Mouse (Mus musculus) neural tube, embryonic 15.5 days (tissue): Measurements from ENCODE around the gene Il1rapl2. TPM values are rescaled to one million over a fixed set of nuclear protein-coding genes. Genes with fewer than 3 reads are reported as not detected.

Source experiments
- ATAC-seq: fragments of 200-750 bp; cut with Nextera tagmentation; 2 replicates; pipeline ENCODE4 v1.8.0; 2017; ENCODE audit warnings: mild to moderate bottlenecking, moderate TSS enrichment, moderate library complexity; ENCODE audit not compliant: low FRiP score
- H3K27ac ChIP-seq: fragments of 300-500 bp; sonication (generic); replicated peaks from 2 replicates; pipeline ENCODE4 v1.5.1; 2015; ENCODE audit warnings: mild to moderate bottlenecking, inconsistent platforms
- H3K27me3 ChIP-seq: fragments of 300-500 bp; sonication (generic); replicated peaks from 2 replicates; pipeline ENCODE4 v1.6.1; 2015; ENCODE audit warnings: inconsistent platforms
- H3K36me3 ChIP-seq: fragments of 300-500 bp; sonication (generic); 2 replicates; pipeline ENCODE4 v1.6.1; 2015; ENCODE audit warnings: inconsistent platforms
- H3K4me1 ChIP-seq: fragments of 300-500 bp; sonication (generic); 2 replicates; pipeline ENCODE4 v1.6.1; 2015; ENCODE audit warnings: inconsistent platforms
- H3K4me2 ChIP-seq: fragments of 300-500 bp; sonication (generic); 2 replicates; pipeline ENCODE4 v1.6.1; 2015; ENCODE audit warnings: inconsistent platforms, mild to moderate bottlenecking, moderate library complexity
- H3K4me3 ChIP-seq: fragments of 300-500 bp; sonication (generic); replicated peaks from 2 replicates; pipeline ENCODE4 v1.5.1; 2015; ENCODE audit warnings: mild to moderate bottlenecking, inconsistent platforms
- H3K9ac ChIP-seq: fragments of 300-500 bp; sonication (generic); replicated peaks from 2 replicates; pipeline ENCODE4 v1.6.1; 2015; ENCODE audit warnings: mild to moderate bottlenecking, inconsistent platforms
- H3K9me3 ChIP-seq: fragments of 300-500 bp; sonication (generic); replicated peaks from 2 replicates; pipeline ENCODE4 v1.6.1; 2016; ENCODE audit warnings: inconsistent platforms
- WGBS: fragments of 180-500 bp; shearing (Covaris S2); methylation state at CpG from one replicate; pipeline ENCODE4 v1.1.7; 2015; ENCODE audit warnings: mixed read lengths; 5-methylcytosine and 5-hydroxymethylcytosine counted together
- polyA plus RNA-seq: library from polyadenylated mRNA; unstranded; fragments of >200 nt; fragmentation: Nextera tagmentation; extraction: Ambion mirVana; gene quantifications from 2 replicates; pipeline ENCODE4 v1.2.1, GENCODE M21; 2015

Il1rapl2 gene
- polyA plus RNA-seq, 1 experiment from 2014 or later = 3.7 TPM

DNA sequence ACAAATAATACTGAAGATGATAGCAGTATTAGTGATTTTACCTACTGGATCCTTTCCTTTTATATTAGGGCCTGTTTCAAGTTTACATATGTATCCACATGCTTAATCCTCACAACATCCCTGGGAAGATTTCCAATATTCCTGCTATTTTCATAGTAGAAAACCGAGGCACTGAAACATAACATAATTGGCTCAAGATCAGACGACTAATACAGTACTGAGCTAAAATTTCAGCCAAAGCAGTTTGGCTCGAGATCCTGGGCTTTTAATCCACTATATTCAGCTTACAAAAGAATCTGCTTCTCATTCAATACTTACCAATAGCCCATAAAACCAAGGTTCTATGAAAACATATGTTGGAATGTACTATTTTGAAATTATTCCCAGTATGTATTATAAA is 239.1 kb downstream of the Il1rapl2 start:
- Histone ChIP-seq H3K9ac (no peak overlapping the region), H3K9me3 (no peaks in the 10 kb centered on the region), H3K4me1 (no peaks in the 10 kb centered on the region), H3K27me3 (no peaks in the 10 kb centered on the region), H3K4me3 (no peak overlapping the region), H3K36me3 (no peaks in the 10 kb centered on the region), H3K4me2 (no peak overlapping the region), H3K27ac (no peak overlapping the region)
- WGBS = 67% methylated on average over 3 of the region's 3 CpGs
- ATAC-seq = no peak

DNA sequence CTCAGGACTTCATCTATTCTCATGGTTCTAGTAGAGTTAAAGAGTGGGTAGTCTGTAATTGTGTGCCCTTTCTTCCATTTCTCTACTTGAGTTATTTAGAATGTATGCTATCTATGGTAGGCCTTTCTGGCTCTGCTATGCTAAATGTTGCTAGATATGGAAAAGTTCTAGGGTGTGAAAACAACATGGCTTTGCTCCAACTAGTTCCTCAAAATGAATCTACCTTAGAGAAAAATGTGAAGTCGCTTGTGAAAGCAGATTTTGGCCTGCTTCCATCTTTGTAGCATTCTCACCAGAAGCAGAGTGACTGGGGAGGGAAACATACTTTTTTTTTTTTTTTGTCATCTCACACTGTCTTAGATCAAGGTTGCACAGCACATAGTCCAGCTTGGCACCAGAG is 241.7 kb downstream of the Il1rapl2 start:
- Histone ChIP-seq H3K27me3 (no peaks in the 10 kb centered on the region), H3K4me3 (no peak overlapping the region), H3K27ac (no peak overlapping the region), H3K9ac (no peak overlapping the region), H3K9me3 (no peaks in the 10 kb centered on the region), H3K4me2 (no peak overlapping the region), H3K36me3 (no peaks in the 10 kb centered on the region), H3K4me1 (no peaks in the 10 kb centered on the region)
- 67% methylated on average over 1 of the region's 1 CpGs for WGBS
- no peak for ATAC-seq

GRCm38 (mm10) chrX:137848936-137849335 is 278.5 kb downstream of the Il1rapl2 start:
- H3K36me3 ChIP-seq = no peaks in the 10 kb centered on the region
- no peaks in the 10 kb centered on the region for H3K9me3 ChIP-seq
- no peak overlapping the region for H3K27ac ChIP-seq
- 69% methylated on average over 3 of the region's 3 CpGs for WGBS
- H3K9ac ChIP-seq = no peak overlapping the region
- H3K4me1 ChIP-seq = no peaks in the 10 kb centered on the region
- no peaks in the 10 kb centered on the region for H3K27me3 ChIP-seq
- ATAC-seq = no peak
- H3K4me2 ChIP-seq = no peak overlapping the region
- H3K4me3 ChIP-seq = no peak overlapping the region

GRCm38 (mm10) chrX:137923490-137923889 is 353.1 kb downstream of the Il1rapl2 start:
- no peaks in the 10 kb centered on the region for H3K27me3 ChIP-seq
- H3K9me3 ChIP-seq = no peaks in the 10 kb centered on the region
- no peak overlapping the region for H3K4me2 ChIP-seq
- no peak overlapping the region for H3K4me3 ChIP-seq
- H3K36me3 ChIP-seq = no peaks in the 10 kb centered on the region
- H3K27ac ChIP-seq = no peak overlapping the region
- ATAC-seq = no peak
- no peaks in the 10 kb centered on the region for H3K4me1 ChIP-seq
- no peak overlapping the region for H3K9ac ChIP-seq

- H3K4me2 ChIP-seq = no peak overlapping the region
- ATAC-seq = no peak
- H3K9me3 ChIP-seq = no peaks in the 10 kb centered on the region
- H3K4me3 ChIP-seq = no peak overlapping the region
- no peak overlapping the region for H3K9ac ChIP-seq
- WGBS = 81% methylated on average over 2 of the region's 2 CpGs
- no peak overlapping the region for H3K27ac ChIP-seq
- no peaks in the 10 kb centered on the region for H3K27me3 ChIP-seq
- no peaks in the 10 kb centered on the region for H3K36me3 ChIP-seq
- no peaks in the 10 kb centered on the region for H3K4me1 ChIP-seq
Measured at GRCm38 (mm10) chrX:137926835-137927234, 356.4 kb downstream of the Il1rapl2 start.

DNA sequence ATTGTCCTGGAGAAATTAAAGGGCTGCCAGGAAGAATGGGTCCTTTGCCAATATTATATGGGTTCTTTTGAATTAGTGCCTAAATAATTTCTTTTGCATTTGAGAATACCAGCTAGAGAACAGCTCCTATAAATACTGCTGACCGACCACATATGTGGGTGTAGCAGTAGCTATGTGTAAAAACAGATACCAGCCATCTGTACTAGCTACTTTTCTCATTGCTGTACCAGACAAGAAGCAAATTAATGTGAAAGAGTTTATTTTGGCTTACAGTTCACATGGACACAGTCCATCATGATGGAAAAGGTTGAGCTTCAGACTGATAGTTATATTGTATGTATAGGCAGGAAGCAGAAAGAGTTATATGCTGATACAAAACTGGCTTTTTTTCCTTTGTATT is 377.3 kb downstream of the Il1rapl2 start:
- Histone ChIP-seq H3K27me3 (no peaks in the 10 kb centered on the region), H3K4me2 (no peak overlapping the region), H3K4me1 (no peaks in the 10 kb centered on the region), H3K4me3 (no peak overlapping the region), H3K9me3 (no peaks in the 10 kb centered on the region), H3K9ac (no peak overlapping the region), H3K27ac (no peak overlapping the region), H3K36me3 (no peaks in the 10 kb centered on the region)
- 79% methylated on average over 1 of the region's 1 CpGs for WGBS
- ATAC-seq = no peak

DNA sequence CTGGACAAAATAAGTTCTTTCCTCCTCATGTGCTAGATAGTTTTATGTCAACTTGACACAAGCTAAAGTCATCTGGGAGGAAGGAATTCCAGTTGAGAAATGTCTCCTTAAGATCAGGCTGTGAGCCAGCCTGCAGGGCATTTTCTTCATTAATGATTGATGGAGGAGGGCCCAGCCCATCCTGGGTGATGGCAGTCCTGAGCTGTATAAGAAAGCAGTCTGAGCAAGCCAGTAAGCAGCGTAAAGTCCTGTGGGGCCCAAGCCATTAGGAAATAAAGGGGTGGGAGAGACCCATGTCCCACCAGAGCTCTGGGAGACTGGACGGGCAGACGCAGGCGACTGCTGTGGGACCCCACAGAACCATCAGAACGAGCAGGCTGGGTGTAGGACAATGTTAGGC is 400.9 kb downstream of the Il1rapl2 start:
- Histone ChIP-seq H3K9me3 (no peaks in the 10 kb centered on the region), H3K27ac (no peak overlapping the region), H3K36me3 (no peaks in the 10 kb centered on the region), H3K4me3 (no peak overlapping the region), H3K4me2 (no peak overlapping the region), H3K4me1 (no peaks in the 10 kb centered on the region), H3K9ac (no peak overlapping the region), H3K27me3 (no peaks in the 10 kb centered on the region)
- WGBS = 63% methylated on average over 5 of the region's 5 CpGs
- ATAC-seq = no peak

- Histone ChIP-seq H3K36me3 (no peaks in the 10 kb centered on the region), H3K9ac (no peak overlapping the region), H3K27ac (no peak overlapping the region), H3K4me1 (no peaks in the 10 kb centered on the region), H3K4me2 (no peak overlapping the region), H3K27me3 (no peaks in the 10 kb centered on the region), H3K4me3 (no peak overlapping the region), H3K9me3 (no peaks in the 10 kb centered on the region)
- no peak for ATAC-seq
- 91% methylated on average over 3 of the region's 3 CpGs for WGBS
Measured at GRCm38 (mm10) chrX:138043113-138043512, 472.7 kb downstream of the Il1rapl2 start.

DNA sequence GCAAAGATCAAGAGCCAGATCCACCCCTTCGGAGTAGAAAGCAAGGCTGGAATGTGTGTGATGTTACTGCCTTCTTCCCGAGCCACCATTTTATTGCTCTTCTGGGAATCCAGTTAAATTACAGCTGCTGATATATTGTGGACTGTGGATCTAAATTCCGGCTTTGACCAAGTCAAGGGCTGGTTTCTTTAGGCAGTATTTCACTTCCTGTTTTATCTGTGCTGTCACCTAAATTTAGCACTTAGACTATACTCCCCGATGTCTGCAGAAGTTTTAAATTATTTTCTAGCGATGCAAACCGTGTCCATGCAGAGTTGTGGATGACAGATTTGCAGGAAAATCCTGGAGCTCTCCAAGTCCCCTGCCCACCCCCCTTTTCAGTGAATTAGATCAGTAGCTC is 533.5 kb downstream of the Il1rapl2 start:
- H3K4me2 ChIP-seq = peak overlapping the region; percentile 19; the same call in 1 of the 2 replicates
- no peaks in the 10 kb centered on the region for H3K9me3 ChIP-seq
- no peaks in the 10 kb centered on the region for H3K36me3 ChIP-seq
- H3K27ac ChIP-seq = no peak overlapping the region
- H3K4me1 ChIP-seq = no peaks in the 10 kb centered on the region
- no peak for ATAC-seq
- no peak overlapping the region for H3K9ac ChIP-seq
- no peaks in the 10 kb centered on the region for H3K27me3 ChIP-seq
- no peak overlapping the region for H3K4me3 ChIP-seq
- 41% methylated on average over 6 of the region's 6 CpGs for WGBS

DNA sequence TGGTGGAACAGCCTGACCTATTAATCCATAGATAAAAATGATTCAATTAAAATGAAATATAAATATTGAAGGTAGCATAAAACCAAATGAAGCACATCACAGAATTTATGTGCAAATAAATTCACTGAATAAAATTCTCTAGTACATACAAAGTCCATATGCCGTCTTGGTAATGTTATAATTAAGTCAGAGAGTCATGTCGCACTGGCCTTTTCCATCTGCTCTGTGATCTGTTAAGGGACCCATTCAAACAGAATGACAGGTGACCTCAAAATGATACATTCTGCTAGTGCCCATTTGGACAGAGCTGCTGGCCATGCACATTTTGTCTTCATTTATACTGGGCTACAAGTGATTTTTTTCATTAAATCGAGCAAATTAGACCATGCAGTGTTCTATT is 534.3 kb downstream of the Il1rapl2 start:
- 34% methylated on average over 3 of the region's 3 CpGs for WGBS
- H3K4me3 ChIP-seq = no peak overlapping the region
- no peak overlapping the region for H3K9ac ChIP-seq
- no peaks in the 10 kb centered on the region for H3K27me3 ChIP-seq
- H3K4me2 ChIP-seq = no peak overlapping the region
- ATAC-seq = no peak
- no peak overlapping the region for H3K27ac ChIP-seq
- H3K9me3 ChIP-seq = no peaks in the 10 kb centered on the region
- no peaks in the 10 kb centered on the region for H3K4me1 ChIP-seq
- no peaks in the 10 kb centered on the region for H3K36me3 ChIP-seq

DNA sequence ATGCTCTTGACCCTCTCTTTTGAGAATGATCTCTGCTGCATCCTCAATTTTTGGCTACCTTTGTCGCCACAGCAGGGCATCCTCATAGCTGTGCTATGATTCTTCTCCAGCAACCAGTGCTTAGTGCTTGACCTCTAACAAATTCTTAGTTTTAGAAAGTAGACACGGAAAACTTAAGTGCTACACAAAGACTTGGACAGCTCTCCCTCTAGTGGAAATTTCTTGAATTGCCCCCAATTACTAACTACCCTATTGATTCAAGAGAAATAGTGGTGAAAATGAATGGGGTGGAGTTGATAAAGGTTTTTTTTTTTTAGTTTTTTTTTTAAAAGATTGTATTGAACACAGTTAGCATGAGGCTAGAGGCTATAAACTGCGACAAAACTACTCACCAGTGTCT is 599.7 kb downstream of the Il1rapl2 start:
- H3K27ac ChIP-seq = no peak overlapping the region
- no peaks in the 10 kb centered on the region for H3K4me1 ChIP-seq
- no peaks in the 10 kb centered on the region for H3K9me3 ChIP-seq
- H3K4me2 ChIP-seq = no peak overlapping the region
- H3K9ac ChIP-seq = no peak overlapping the region
- no peak overlapping the region for H3K4me3 ChIP-seq
- no peak for ATAC-seq
- H3K27me3 ChIP-seq = no peaks in the 10 kb centered on the region
- H3K36me3 ChIP-seq = no peaks in the 10 kb centered on the region
- 15% methylated on average over 3 of the region's 3 CpGs for WGBS

DNA sequence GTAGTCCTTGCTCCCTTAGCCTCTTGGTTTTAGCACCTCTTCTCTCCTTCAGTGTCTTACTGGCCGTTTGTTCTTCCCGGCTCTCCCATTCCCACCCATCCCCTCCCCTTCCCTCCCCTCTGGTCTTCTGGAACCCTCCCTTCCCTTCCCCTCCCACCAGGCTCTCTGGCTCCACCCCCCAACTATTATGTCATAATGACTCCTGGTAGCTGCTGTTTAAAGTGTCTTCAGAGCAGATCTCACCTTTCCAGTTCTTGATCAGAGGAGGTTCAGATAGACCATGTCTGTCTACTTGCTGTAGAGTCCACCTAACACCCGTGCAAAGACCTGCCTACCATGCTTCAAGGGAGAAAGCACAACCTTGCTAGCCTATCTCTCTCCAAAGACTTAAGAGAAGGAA is 639.1 kb downstream of the Il1rapl2 start, which contains the start of gene Tex13a:
Tex13a (minus strand) TSS at position 101 of the 400 bp plus-strand sequence.
- WGBS = 84% methylated on average over 3 of the region's 3 CpGs
- Histone ChIP-seq H3K9me3 (no peaks in the 10 kb centered on the region), H3K9ac (no peak within 1 kb of the TSS), H3K4me2 (no peak within 1 kb of the TSS), H3K27ac (no peak within 1 kb of the TSS), H3K36me3 (no peaks in the 10 kb centered on the region), H3K4me3 (no peak within 1 kb of the TSS), H3K4me1 (no peaks in the 10 kb centered on the region), H3K27me3 (no peaks in the 10 kb centered on the region)
- ATAC-seq = no peak

- H3K27me3 ChIP-seq = no peaks in the 10 kb centered on the region
- WGBS = 39% methylated on average over 4 of the region's 4 CpGs
Measured at GRCm38 (mm10) chrX:138234626-138235025, 664.2 kb downstream of the Il1rapl2 start.

More at GRCm38 (mm10) chrX:138234626-138235025, 664.2 kb downstream of the Il1rapl2 start:
- Histone ChIP-seq H3K9ac (no peak overlapping the region), H3K4me2 (no peak overlapping the region), H3K4me3 (no peak overlapping the region), H3K27ac (no peak overlapping the region), H3K4me1 (no peaks in the 10 kb centered on the region), H3K36me3 (no peaks in the 10 kb centered on the region), H3K9me3 (no peaks in the 10 kb centered on the region)
- ATAC-seq = no peak
